Mouse (Mus musculus): ENCODE results near the gene Cct3.

DNA sequence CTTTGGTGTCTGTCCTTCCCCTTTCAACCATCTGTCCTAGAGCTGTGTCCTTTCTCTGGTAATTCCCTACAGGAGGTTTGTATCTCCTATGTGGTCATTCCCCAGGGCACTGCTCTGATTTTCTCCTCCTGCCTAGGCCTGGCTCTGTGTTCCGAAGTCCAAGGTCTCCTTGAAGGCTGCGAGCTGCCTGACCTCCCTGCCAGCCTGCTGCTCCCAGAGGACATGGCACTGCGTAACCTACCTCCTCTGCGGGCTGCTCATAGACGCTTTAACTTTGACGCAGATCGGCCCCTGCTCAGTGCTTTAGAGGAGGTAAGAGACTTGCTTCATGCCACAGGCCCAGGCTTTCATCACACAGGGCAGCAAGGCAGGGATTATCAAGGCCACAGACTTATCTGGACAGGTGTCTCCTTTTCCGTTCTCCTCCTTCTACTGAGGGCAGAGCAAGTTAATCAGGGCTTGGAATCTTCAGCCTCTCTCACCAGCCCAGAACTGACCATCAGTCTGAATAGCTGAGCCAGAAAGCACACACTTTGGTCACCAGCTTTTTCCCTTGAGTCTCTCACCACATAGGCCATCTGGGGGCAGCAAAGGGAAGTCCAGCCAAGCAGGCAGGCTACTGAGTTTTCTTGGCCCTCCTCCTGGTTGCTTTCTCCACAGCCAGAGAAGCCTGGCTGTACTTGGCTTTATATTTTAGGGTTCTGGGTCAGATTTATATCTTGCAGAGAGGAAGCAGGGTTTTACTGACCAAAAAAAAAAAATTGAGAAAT is 57.7 kb downstream of the Cct3 start:
- TF ChIP-seq CTCF (IDR thresholded peaks at IDR 0.05; ENCODE audit: insufficient read depth, low read depth, low read length) (no peak), POLR2A (IDR thresholded peaks at IDR 0.05; ENCODE audit: insufficient read depth, low read depth, low read length) (no peak)
